Mouse (Mus musculus) E14TG2a.4 (cell line): ENCODE measurements around the gene Hinfp.

Source experiments
- CTCF ChIP-seq: conservative IDR thresholded peaks from 2 replicates; pipeline ENCODE4 v1.5.1; 2014; ENCODE audit warnings: low read length
- NANOG ChIP-seq: IDR thresholded peaks from 2 replicates; pipeline ENCODE4 v1.6.1; 2014; ENCODE audit warnings: borderline replicate concordance, low read length, mixed read lengths
- POU5F1 ChIP-seq: IDR thresholded peaks from 2 replicates; pipeline ENCODE4 v1.6.1; 2014; ENCODE audit warnings: low read length, borderline replicate concordance

DNA sequence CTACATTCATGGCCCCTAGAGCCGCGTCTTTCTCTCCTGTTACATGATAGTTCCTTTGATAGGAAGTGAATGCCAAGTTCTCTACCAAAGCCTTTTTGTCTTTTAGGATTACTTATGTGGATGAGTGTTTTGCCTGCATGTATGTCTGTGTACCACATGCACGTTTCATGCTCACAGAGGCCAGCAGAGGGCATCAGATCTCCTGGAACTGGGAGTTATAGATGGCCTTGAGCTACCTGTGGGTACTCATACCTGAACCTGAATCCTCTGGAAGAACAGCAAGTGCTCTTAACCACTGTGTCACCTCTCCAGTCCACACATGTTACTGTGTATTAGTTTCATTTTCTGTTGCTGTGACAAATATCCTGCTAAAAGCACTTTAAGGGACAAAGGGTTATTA lies 13.0 kb downstream of the Hinfp start:
- TF ChIP-seq CTCF, result peak; percentile 35; the same call in 1 of the 2 replicates
- TF ChIP-seq POU5F1, result no peak
- no peak for TF ChIP-seq NANOG
